Mouse (Mus musculus): ENCODE measurements around the gene Gak.
A peak's percentile ranks its signal among the peaks of the same experiment; 100 is the strongest.

Gene Gak

GRCm38 (mm10) chr5:108629634-108630483, at the start of gene Gak, which contains the start of gene Tmem175:
Gene Gak, minus strand, starts transcription at chr5:108629755.
Gene Tmem175, plus strand, starts transcription at chr5:108629770.
- peak; percentile 96 for DNase-seq (ENCODE audit: low read depth)

- DNase-seq (ENCODE audit: low read depth) = no peak
Measured at GRCm38 (mm10) chr5:108678296-108678854, 48.8 kb upstream of the Gak start.

- no peak for DNase-seq (ENCODE audit: low read depth)
Measured at GRCm38 (mm10) chr5:108677605-108678295, 48.2 kb upstream of the Gak start.

GRCm38 (mm10) chr5:108676772-108677498, 47.4 kb upstream of the Gak start:
- no peak for DNase-seq (ENCODE audit: low read depth)

GRCm38 (mm10) chr5:108675251-108675816, 45.8 kb upstream of the Gak start, which contains the start of gene Slc26a1:
Gene Slc26a1, minus strand, starts transcription at chr5:108675569.
- DNase-seq (ENCODE audit: low read depth) = no peak

GRCm38 (mm10) chr5:108674624-108675023, 45.1 kb upstream of the Gak start:
- no peak for DNase-seq (ENCODE audit: low read depth)

GRCm38 (mm10) chr5:108671757-108672156, 42.2 kb upstream of the Gak start:
- no peak for DNase-seq (ENCODE audit: low read depth)

- DNase-seq (ENCODE audit: low read depth) = peak; percentile 81
Measured at GRCm38 (mm10) chr5:108670785-108671184, 41.2 kb upstream of the Gak start.

GRCm38 (mm10) chr5:108669986-108670385, 40.4 kb upstream of the Gak start:
- no peak for DNase-seq (ENCODE audit: low read depth)

GRCm38 (mm10) chr5:108668977-108669936, 39.7 kb upstream of the Gak start, which contains the start of gene Dgkq:
Gene Dgkq, minus strand, starts transcription at chr5:108669672.
- peak; percentile 92 for DNase-seq (ENCODE audit: low read depth)

GRCm38 (mm10) chr5:108668387-108668932, 38.9 kb upstream of the Gak start:
- no peak for DNase-seq (ENCODE audit: low read depth)

- DNase-seq (ENCODE audit: low read depth) = no peak
Measured at GRCm38 (mm10) chr5:108667370-108667769, 37.8 kb upstream of the Gak start.

GRCm38 (mm10) chr5:108665066-108665465, 35.5 kb upstream of the Gak start:
- no peak for DNase-seq (ENCODE audit: low read depth)

GRCm38 (mm10) chr5:108662772-108663171, 33.2 kb upstream of the Gak start:
- no peak for DNase-seq (ENCODE audit: low read depth)

- DNase-seq (ENCODE audit: low read depth) = peak; percentile 95
Measured at GRCm38 (mm10) chr5:108660632-108661268, 31.2 kb upstream of the Gak start.

GRCm38 (mm10) chr5:108659698-108660631, 30.4 kb upstream of the Gak start, which contains the start of gene Idua:
Gene Idua, plus strand, starts transcription at chr5:108660331.
- no peak for DNase-seq (ENCODE audit: low read depth)

GRCm38 (mm10) chr5:108658611-108659010, 29.1 kb upstream of the Gak start:
- DNase-seq (ENCODE audit: low read depth) = no peak

- no peak for DNase-seq (ENCODE audit: low read depth)
Measured at GRCm38 (mm10) chr5:108657406-108657805, 27.9 kb upstream of the Gak start.
